Mouse (Mus musculus): ENCODE measurements at regions not wholly inside any gene's neighbourhood (a gene's known extent, or its start where the extent isn't known, plus 50 kb on each side); places are given as distances from the start of the nearest gene placed in this dataset.

DNA sequence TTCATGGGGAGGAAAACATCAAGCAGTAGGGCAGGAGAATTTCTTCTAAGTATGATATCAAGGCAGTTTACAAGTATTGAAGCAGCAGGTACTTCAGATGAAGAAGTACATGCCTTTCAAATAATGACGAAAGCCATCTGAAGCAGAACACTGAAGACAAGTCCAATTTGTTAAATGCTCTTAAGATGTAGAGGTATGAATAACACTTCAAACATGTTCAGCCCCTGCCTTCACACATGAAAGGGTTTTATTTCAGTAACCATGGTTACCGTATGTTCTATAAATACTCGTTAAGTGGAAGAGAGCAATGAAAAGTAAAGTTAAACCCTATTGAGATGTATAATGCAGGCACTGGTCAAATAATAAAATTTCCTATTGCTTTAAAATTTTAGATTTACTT is 101.8 kb downstream of the Mospd2 start:
- no peak for DNase-seq
- intact Hi-C loops (cut with DNase I), result no loop called here

DNA sequence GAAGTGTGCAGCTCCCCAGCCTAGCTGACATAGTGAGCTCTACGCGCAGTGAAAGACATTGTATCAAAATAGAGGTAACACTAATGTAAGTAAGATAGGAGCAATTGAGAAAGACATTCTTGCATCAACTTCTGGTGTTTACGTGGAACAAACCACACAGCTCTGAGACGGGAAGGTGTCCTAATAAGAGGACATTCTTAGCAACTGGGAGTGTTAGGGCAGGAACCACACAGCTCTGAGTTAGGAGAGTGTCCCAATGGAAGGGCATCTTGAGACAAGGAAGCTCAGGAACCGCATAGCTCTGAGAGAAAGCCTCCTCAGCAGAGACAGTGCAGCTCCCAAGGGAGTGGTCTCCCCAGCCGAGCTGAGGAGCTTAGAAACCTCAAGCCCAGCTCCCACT is 139.8 kb downstream of the Mospd2 start:
- intact Hi-C loops (cut with DNase I), result no loop called here

DNA sequence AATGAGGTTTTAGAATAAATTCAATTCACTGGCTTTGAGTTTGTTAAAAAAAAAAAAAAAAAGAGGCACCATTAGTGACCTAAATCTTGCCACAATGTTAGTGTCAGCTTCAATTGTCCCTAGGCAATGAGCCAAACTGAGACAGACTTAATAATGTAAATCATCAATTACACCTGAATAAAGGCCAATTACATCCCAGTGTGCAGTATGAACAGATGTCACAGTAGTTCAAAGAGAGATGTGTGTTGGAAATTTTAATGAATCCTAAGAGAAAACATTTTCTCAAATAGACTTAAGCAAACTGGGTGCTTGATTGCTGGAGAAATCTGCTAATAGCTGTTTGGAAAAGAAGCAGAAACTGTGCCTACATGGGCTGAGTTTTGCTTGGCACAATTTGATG is 159.3 kb downstream of the Mospd2 start:
- intact Hi-C loops (cut with DNase I), result no loop called here
- no peak for DNase-seq

More for the DNA sequence above, 139.8 kb downstream of the Mospd2 start:
- no peak for DNase-seq

DNA sequence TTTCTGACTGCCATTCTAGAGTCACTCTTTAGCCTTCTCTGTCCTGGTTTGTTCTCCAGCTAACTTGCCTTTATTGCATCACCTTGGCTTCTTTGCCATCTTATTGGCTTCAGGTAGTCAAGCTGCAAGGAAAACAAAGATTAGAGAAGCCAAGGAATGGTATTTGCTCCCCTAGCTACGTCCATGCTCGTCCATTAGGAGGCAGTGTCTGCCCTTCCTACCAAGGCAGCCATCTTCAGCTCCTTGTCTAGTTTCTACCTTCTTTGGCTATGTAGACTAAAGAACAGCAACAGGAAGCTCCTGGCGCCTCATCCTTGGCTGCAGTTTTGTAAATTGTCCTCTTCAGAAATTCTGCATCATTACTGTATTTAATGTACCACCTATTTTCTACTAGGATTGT is 192.9 kb downstream of the Mospd2 start:
- intact Hi-C loops (cut with DNase I), result no loop called here
- DNase-seq, result peak; percentile 2

DNA sequence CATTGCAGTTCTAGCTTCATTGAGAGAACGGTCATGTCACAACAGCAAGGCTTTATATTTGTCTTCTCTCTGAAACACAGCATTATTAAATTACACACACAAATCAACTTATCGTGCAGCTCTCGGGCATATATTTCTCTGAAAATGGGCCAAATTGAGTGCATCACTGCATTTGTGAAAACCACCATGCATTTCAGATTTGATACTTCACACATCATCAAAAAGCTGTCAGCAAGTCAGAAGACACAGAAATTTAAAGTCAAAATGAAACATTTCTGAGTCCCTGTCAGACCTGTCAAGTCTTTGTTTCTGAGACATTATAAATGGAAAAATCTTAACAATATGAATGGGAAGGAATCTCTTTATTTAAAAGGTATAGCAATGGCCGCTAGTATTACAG is 215.3 kb downstream of the Mospd2 start:
- intact Hi-C loops (cut with DNase I), result no loop called here
- DNase-seq, result no peak

DNA sequence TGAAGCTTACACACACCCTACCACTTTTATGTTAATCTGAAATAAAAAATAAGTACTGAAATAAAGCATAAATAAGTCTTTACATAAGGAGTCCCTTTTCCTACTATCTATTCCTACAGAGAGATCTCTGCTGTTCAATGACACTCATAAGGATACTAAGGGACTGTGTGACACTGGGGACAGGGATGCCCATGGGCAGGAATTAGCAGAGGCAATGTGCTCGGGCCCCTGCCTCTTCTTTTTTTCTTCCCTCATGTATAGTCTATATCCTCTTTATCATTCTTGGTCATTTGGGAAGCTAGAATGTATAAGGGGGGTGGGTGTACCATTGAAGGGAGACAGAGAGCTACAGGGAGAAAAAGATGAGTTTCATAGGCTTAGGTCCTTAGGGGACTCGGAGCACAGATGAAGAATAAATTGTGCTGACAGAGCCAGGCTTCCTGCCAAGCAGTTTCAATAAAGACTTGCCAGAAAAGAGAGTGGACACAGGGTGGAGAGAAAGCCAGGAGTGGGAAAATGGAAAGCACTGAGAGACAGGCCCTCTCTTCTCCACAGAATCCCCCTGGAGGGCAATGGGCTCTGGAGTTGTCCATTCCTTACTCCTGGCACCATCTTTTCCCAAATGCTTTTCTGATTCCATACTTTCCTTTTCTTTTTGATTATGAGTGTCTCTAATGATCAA is 216.3 kb downstream of the Mospd2 start:
- peak; percentile 81 for DNase-seq
- intact Hi-C loops (cut with DNase I), result no loop called here

DNA sequence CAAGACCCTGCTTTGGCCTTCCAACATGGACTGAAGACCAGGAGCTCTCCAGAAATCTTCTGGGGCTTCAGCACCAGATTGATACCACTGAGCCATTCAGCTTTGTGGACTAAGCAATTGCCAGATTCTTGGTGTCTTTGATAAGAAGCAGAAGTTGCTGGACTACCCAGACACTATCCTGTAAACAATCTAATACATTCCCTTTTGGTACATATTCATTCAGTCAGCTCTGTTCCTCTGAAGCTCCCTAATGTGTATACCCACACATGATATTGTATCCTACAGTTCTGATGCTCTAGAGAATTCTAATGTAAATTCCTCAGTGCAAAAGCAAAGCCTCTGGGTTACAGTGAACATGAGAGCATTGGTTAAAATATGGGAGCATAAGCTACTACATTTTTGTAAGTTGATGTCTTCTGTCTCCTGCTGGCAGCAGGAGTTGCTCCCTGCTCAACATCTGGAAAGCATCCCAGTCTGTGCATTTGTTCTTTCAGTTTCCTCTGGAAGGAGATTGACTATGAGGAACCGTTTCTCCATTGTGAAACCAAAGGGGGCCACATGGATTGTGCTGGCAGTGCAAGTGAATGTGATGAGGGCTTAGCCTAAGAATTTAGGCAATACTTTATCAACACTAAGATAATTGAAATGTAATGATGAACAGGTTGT is 234.5 kb downstream of the Mospd2 start:
- no peak for DNase-seq
- intact Hi-C loops (cut with DNase I), result no loop called here
